Mouse (Mus musculus): Measurements from ENCODE around the gene Pde1c. TPM values are rescaled to one million over a fixed set of nuclear protein-coding genes. Genes with fewer than 3 reads are reported as not detected.

The Pde1c gene
- polyA plus RNA-seq, 1 experiment from 2014 or later, result 3.4 TPM

GRCm38 (mm10) chr6:56099520-56100101 is 469.3 kb downstream of the Pde1c start:
- no peak for DNase-seq (ENCODE audit: low spot score)
- Histone ChIP-seq H3K4me1 (no peaks in the 10 kb centered on the region), H3K9me3 (replicated peaks) (peaks cover 8% of the 10 kb centered on the region; the same call in 1 of the 2 replicates), H3K27ac (replicated peaks) (no peak overlapping the region), H3K36me3 (peaks cover 4% of the 10 kb centered on the region; the same call in 1 of the 2 replicates), H3K4me3 (no peak overlapping the region), H3K27me3 (ENCODE audit: low read depth, poor library complexity, severe bottlenecking) (no peaks in the 10 kb centered on the region)
- 90% methylated on average over 2 of the region's 2 CpGs for WGBS

- H3K4me1 ChIP-seq, result no peaks in the 10 kb centered on the region
- DNase-seq (ENCODE audit: low spot score), result no peak
- H3K9me3 ChIP-seq (replicated peaks), result peaks cover 8% of the 10 kb centered on the region; the same call in 1 of the 2 replicates
- WGBS, result 84% methylated on average over 5 of the region's 5 CpGs
- H3K4me3 ChIP-seq, result no peak overlapping the region
- H3K27ac ChIP-seq (replicated peaks), result no peak overlapping the region
- H3K27me3 ChIP-seq (ENCODE audit: low read depth, poor library complexity, severe bottlenecking), result no peaks in the 10 kb centered on the region
- H3K36me3 ChIP-seq, result peaks cover 4% of the 10 kb centered on the region; the same call in 1 of the 2 replicates
Observed at GRCm38 (mm10) chr6:56098427-56098826, 470.5 kb downstream of the Pde1c start.

- no peak for DNase-seq (ENCODE audit: low spot score)
- Histone ChIP-seq H3K36me3 (no peaks in the 10 kb centered on the region), H3K9me3 (replicated peaks) (no peaks in the 10 kb centered on the region), H3K4me1 (no peaks in the 10 kb centered on the region), H3K27ac (replicated peaks) (no peak overlapping the region), H3K27me3 (ENCODE audit: low read depth, poor library complexity, severe bottlenecking) (no peaks in the 10 kb centered on the region), H3K4me3 (no peak overlapping the region)
- WGBS, result 33% methylated on average over 4 of the region's 4 CpGs
Observed at GRCm38 (mm10) chr6:56076378-56076805, 492.5 kb downstream of the Pde1c start.

GRCm38 (mm10) chr6:56068516-56068915 is 500.4 kb downstream of the Pde1c start:
- Histone ChIP-seq H3K4me3 (no peak overlapping the region), H3K36me3 (no peaks in the 10 kb centered on the region), H3K4me1 (no peaks in the 10 kb centered on the region), H3K27me3 (ENCODE audit: low read depth, poor library complexity, severe bottlenecking) (no peaks in the 10 kb centered on the region), H3K9me3 (replicated peaks) (no peaks in the 10 kb centered on the region), H3K27ac (replicated peaks) (no peak overlapping the region)
- DNase-seq (ENCODE audit: low spot score), result no peak

- no peak for DNase-seq (ENCODE audit: low spot score)
- no peaks in the 10 kb centered on the region for H3K36me3 ChIP-seq
- H3K27me3 ChIP-seq (ENCODE audit: low read depth, poor library complexity, severe bottlenecking), result no peaks in the 10 kb centered on the region
- 44% methylated on average over 5 of the region's 5 CpGs for WGBS
- H3K4me1 ChIP-seq, result no peaks in the 10 kb centered on the region
- H3K27ac ChIP-seq (replicated peaks), result no peak overlapping the region
- no peaks in the 10 kb centered on the region for H3K9me3 ChIP-seq (replicated peaks)
- H3K4me3 ChIP-seq, result no peak overlapping the region
Observed at GRCm38 (mm10) chr6:56066632-56067282, 502.1 kb downstream of the Pde1c start.

- no peak for DNase-seq (ENCODE audit: low spot score)
- no peak overlapping the region for H3K4me3 ChIP-seq
- no peaks in the 10 kb centered on the region for H3K27me3 ChIP-seq (ENCODE audit: low read depth, poor library complexity, severe bottlenecking)
- no peak overlapping the region for H3K27ac ChIP-seq (replicated peaks)
- no peaks in the 10 kb centered on the region for H3K9me3 ChIP-seq (replicated peaks)
- no peaks in the 10 kb centered on the region for H3K36me3 ChIP-seq
- H3K4me1 ChIP-seq, result no peaks in the 10 kb centered on the region
Observed at GRCm38 (mm10) chr6:56063736-56064135, 505.2 kb downstream of the Pde1c start.

- Histone ChIP-seq H3K9me3 (replicated peaks) (no peaks in the 10 kb centered on the region), H3K27me3 (ENCODE audit: low read depth, poor library complexity, severe bottlenecking) (no peaks in the 10 kb centered on the region), H3K27ac (replicated peaks) (no peak overlapping the region), H3K36me3 (no peaks in the 10 kb centered on the region), H3K4me3 (no peak overlapping the region), H3K4me1 (0 out of 2 replicates have a peak, but pooled peaks cover 3% of the 10 kb centered on the region)
- no peak for DNase-seq (ENCODE audit: low spot score)
- 38% methylated on average over 4 of the region's 4 CpGs for WGBS
Observed at GRCm38 (mm10) chr6:56049104-56049503, 519.8 kb downstream of the Pde1c start.

- no peaks in the 10 kb centered on the region for H3K9me3 ChIP-seq (replicated peaks)
- H3K27me3 ChIP-seq (ENCODE audit: low read depth, poor library complexity, severe bottlenecking), result no peaks in the 10 kb centered on the region
- H3K4me3 ChIP-seq, result no peak overlapping the region
- no peak for DNase-seq (ENCODE audit: low spot score)
- 88% methylated on average over 3 of the region's 3 CpGs for WGBS
- 0 out of 2 replicates have a peak, but pooled peaks cover 3% of the 10 kb centered on the region for H3K4me1 ChIP-seq
- no peaks in the 10 kb centered on the region for H3K36me3 ChIP-seq
- no peak overlapping the region for H3K27ac ChIP-seq (replicated peaks)
Observed at GRCm38 (mm10) chr6:56048580-56048979, 520.3 kb downstream of the Pde1c start.

- H3K4me3 ChIP-seq, result no peak overlapping the region
- DNase-seq (ENCODE audit: low spot score), result no peak
- WGBS, result 68% methylated on average over 1 of the region's 1 CpGs
- peak overlapping the region; percentile 33; the same call in 1 of the 2 replicates for H3K27ac ChIP-seq (replicated peaks)
- H3K27me3 ChIP-seq (ENCODE audit: low read depth, poor library complexity, severe bottlenecking), result no peaks in the 10 kb centered on the region
- H3K9me3 ChIP-seq (replicated peaks), result no peaks in the 10 kb centered on the region
- 0 out of 2 replicates have a peak, but pooled peaks cover 3% of the 10 kb centered on the region for H3K4me1 ChIP-seq
- no peaks in the 10 kb centered on the region for H3K36me3 ChIP-seq
Observed at GRCm38 (mm10) chr6:56044716-56045115, 524.2 kb downstream of the Pde1c start.

- no peak for DNase-seq (ENCODE audit: low spot score)
- no peak overlapping the region; the same call in 1 of the 2 replicates for H3K27ac ChIP-seq (replicated peaks)
Observed at GRCm38 (mm10) chr6:56044270-56044669, 524.6 kb downstream of the Pde1c start.

GRCm38 (mm10) chr6:56039476-56040055 is 529.3 kb downstream of the Pde1c start:
- no peaks in the 10 kb centered on the region for H3K36me3 ChIP-seq
- no peaks in the 10 kb centered on the region for H3K4me1 ChIP-seq
- no peak for DNase-seq (ENCODE audit: low spot score)
- no peaks in the 10 kb centered on the region for H3K9me3 ChIP-seq (replicated peaks)
- H3K27me3 ChIP-seq (ENCODE audit: low read depth, poor library complexity, severe bottlenecking), result no peaks in the 10 kb centered on the region
- WGBS, result 80% methylated on average over 4 of the region's 4 CpGs
- H3K27ac ChIP-seq (replicated peaks), result no peak overlapping the region
- no peak overlapping the region for H3K4me3 ChIP-seq

More at GRCm38 (mm10) chr6:56044270-56044669, 524.6 kb downstream of the Pde1c start:
- 60% methylated on average over 5 of the region's 5 CpGs for WGBS
- Histone ChIP-seq H3K27me3 (ENCODE audit: low read depth, poor library complexity, severe bottlenecking) (no peaks in the 10 kb centered on the region), H3K4me1 (0 out of 2 replicates have a peak, but pooled peaks cover 3% of the 10 kb centered on the region), H3K36me3 (no peaks in the 10 kb centered on the region), H3K9me3 (replicated peaks) (no peaks in the 10 kb centered on the region), H3K4me3 (no peak overlapping the region)

GRCm38 (mm10) chr6:56035054-56035453 is 533.8 kb downstream of the Pde1c start:
- Histone ChIP-seq H3K9me3 (replicated peaks) (no peaks in the 10 kb centered on the region), H3K27ac (replicated peaks) (no peak overlapping the region), H3K36me3 (no peaks in the 10 kb centered on the region), H3K4me3 (no peak overlapping the region), H3K27me3 (ENCODE audit: low read depth, poor library complexity, severe bottlenecking) (no peaks in the 10 kb centered on the region), H3K4me1 (no peaks in the 10 kb centered on the region)
- no peak for DNase-seq (ENCODE audit: low spot score)
- WGBS, result 85% methylated on average over 10 of the region's 10 CpGs

GRCm38 (mm10) chr6:56032231-56032630 is 536.7 kb downstream of the Pde1c start:
- 83% methylated on average over 2 of the region's 2 CpGs for WGBS
- no peaks in the 10 kb centered on the region for H3K4me1 ChIP-seq
- no peak overlapping the region for H3K27ac ChIP-seq (replicated peaks)
- DNase-seq (ENCODE audit: low spot score), result no peak
- H3K9me3 ChIP-seq (replicated peaks), result no peaks in the 10 kb centered on the region
- H3K27me3 ChIP-seq (ENCODE audit: low read depth, poor library complexity, severe bottlenecking), result no peaks in the 10 kb centered on the region
- no peak overlapping the region for H3K4me3 ChIP-seq
- H3K36me3 ChIP-seq, result no peaks in the 10 kb centered on the region
